Mouse (Mus musculus) layer of hippocampus, postnatal 36 days (tissue): ENCODE measurements around the gene Iqschfp. TPM values are rescaled to one million over a fixed set of nuclear protein-coding genes. Genes with fewer than 3 reads are reported as not detected.

Source experiments
- DNase-seq, 2 experiments: peaks; one replicate each; pipeline ENCODE4 v3.0.0; 2022
- total RNA-seq, 2 experiments: library from RNA; stranded (reverse); gene quantifications; 2 replicates each; pipeline ENCODE4 v1.2.3; 2021

Gene Iqschfp
- total RNA-seq, 2 experiments from 2014 or later, result 12.1 to 14.3 TPM

DNA sequence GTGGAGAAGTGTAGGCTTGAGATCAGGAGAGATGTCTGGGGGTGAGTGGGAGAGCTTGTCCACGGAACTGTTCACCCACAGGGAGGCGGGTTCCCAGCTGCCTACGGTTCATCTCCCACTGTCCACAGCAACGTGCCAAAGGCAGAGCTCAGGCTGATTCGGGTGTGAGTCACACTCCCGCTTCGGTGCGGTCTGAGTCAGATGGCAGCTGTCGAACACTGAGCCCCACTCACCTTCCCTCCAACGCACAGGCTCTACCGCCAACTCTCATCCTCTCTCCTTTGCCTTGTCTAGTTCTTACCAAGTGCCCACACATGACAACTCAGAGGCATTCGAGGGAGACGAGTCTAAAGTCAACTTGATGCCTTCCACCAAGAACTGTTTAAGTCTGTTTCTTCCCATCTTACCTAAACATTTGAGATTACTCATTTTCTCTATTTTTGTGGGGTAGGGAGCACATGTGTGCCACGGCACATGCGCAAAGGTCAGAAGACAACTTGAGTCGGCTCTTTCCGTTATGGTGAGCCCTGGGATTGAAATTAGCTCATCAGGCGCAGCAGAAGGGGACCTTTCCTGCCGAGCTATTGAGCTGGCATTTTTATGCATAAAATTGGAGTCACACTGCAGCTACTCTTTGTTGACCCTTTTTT is 716.9 kb downstream of the Iqschfp start:
- DNase-seq, result peak; percentile 75 to 77

DNA sequence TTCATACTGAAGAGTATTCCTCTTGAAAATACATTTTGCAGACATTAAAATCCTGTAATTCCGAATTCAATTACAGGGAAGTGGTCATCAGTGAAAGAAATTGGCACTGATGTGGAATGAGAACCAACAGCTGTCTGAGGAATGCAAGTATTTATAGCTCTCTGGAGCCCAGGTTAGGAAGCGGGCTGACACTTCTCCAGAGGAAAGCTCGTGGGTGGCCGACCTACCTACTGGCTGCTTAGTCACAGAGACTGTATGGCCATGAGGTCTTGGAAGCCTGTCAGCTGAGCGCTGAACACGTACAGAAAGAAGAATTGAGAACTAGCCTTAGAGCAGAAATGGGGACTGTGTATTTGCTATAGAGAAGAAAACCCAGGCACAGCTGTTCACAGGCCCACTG is 718.0 kb downstream of the Iqschfp start:
- no peak for DNase-seq

DNA sequence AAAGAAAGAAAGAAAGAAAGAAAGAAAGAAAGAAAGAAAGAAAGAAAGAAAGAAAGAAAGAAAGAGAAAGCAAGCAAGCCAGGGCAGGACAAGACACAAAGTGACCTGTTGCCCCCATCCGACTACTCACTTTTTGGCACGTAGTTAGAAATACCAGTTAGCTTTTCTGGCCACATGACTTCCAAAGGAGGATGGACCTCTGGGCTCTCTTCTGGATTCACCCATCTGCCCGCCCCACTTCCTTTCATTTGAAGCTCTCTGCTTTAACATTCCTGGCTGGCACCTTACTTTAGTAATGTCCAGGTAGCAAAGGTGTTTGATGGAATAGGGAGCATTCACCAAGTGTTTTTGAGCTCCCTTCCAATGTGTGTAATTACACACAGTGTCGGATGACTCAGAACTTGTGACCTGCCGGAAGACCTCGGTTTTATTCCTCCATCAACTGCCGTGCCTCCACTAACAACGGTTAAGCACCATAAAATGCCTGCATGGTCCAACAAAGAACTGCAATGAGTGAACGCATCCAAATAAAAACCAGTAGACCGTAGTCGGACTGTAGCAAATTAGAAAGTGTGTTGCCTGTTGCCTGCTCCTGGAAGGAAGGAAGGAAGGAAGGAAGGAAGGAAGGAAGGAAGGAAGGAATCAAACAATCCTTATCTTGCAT is 718.7 kb downstream of the Iqschfp start:
- no peak for DNase-seq

DNA sequence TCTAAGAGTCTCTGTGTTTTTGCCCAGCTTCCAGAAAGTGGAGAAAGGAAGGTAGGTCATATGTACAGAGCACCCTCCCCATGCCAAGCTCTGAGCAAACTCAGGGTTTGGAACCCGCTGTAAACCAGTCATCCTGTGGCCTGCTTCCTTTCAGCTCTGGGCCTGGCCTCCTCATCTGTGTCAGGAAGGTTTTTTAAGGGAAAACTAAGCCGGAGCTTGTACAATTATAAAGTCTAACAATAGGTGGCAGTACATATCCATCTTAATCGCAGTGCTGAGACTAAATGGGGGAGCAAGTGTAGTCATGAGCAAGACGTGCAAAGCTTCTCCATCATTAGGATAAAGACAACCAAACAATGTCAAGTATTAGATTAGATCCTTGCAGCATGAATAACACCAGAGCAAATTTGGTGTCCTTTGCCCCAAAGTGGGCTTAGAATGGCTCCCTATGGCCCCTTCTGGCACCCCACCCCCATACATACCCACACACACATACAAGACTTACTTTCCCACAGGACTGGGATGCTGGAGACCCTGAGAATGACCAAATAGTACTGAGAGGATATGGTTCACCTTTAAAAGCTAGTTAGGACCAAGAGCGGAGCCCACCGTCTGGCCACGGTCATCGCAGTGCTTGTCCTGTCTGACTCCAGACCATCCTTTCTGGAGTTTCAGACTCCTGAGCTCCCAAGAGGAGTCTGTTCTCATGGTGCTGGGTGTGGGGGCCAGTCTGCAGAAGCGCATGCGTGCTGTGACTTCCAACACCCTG is 723.2 kb downstream of the Iqschfp start:
- DNase-seq, result peak in 1 of 2 experiments; percentile 4

DNA sequence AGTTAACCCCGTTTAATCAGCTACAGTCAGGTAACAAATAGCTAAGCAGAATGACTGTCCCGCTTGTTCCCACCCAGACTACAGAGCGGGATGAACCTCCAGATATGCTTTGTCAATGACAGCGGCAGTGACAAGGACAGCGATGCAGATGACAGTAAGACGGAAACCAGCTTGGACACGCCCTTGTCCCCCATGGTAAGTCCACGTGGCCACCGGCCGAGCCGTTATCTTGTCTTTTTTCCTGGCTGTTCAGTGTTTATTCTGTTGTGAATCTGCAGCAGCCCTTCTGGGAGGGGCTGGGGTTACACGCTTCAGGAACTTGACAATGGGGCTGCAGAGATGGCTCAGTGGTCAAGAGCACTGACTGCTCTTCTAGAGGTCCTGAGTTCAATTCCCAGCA is 724.3 kb downstream of the Iqschfp start:
- DNase-seq, result peak in 1 of 2 experiments; percentile 4

DNA sequence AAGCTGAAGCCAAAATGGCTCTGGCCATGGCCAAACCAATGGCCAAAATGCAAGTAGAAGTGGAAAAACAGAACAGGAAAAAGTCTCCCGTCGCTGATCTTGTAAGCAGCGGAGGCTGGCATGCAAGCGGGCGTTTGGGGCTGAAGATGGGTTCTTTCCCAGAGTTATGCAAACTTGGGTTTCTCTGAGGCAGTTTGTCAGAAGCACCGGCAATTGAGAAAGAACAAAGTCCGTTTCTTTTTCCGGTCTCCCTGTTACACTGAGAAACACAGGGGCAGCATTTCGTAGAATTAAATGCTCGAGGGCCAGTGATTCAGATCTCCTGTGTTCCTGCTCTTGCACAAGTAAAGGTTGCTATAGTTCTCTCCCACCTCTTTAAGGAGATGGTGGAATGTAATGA is 725.7 kb downstream of the Iqschfp start:
- no peak for DNase-seq

DNA sequence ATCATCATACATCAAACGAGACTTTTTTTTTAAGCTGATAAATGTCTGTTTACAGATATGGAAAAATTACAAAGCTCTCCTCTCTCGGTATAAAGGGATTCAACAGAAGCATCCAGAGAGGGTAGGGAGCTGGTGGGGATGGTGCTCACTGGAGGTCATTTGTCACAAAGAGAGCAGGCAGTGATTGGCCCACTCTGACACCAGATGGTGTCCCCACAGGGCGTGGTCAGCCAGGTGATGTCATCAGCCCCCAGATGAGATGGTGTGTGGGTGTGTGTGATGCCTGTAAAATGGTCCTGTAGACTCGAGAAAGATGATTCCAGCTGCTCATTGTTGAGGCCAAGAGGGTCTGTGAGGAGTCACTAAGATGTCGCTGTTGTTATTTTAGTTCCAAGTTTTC is 727.1 kb downstream of the Iqschfp start:
- DNase-seq, result no peak

DNA sequence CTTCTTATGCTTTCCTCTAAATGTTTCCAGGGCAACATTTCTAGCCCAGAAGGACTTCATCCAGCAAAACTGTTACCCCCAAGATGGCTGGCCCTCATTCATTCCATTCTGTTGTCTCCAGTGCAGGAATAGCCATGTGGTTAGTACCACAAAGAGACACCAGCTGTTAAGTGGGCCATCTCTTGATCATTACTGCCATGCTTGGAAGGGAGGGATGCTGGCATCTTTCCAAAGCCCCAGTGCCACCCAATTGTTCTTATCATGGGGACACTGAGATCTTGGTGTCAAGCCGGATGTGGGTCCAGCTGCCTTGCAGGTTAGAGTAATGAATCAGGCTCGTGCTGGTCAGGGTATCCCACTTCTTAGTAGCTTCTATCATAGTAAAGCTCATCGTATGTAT is 729.9 kb downstream of the Iqschfp start:
- no peak for DNase-seq

DNA sequence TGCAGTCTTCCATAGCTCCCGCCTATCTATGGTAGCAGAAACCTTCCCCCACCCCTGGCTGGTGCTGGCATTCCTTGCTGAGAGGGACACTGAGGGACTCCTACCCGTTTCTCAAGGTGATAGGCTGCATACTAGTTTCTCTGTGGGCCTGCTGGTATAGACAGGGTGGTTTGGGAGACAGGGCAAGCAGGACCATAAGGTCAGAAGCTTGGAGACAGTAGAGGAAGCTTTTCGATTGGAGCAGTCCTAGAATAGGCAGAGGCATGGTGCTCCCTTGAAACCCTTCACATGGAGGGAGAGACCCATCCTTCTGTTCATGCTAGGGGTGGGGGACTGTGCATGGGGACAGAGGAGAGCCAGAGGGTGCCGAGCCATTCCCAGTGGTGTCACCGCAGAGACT is 731.0 kb downstream of the Iqschfp start:
- DNase-seq, result no peak

DNA sequence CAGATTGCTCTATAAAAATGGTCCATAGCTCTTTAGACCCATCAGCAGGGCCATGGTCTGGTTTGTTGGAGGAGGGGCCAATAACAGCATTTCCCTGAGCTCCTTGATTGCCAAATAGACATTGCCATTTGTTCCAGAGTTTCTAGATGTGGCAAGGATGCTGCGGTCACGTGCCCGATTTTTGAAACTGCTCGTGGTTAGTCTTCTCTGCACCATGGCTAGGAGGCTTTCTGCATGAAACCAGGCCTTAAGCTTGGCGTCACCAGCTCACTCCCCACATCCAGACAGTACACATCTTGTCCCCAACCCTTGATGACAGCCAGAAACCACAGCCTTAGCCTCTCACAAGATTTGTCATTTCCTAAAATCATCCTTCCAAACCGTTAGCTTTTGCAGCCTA is 732.4 kb downstream of the Iqschfp start:
- DNase-seq, result no peak

DNA sequence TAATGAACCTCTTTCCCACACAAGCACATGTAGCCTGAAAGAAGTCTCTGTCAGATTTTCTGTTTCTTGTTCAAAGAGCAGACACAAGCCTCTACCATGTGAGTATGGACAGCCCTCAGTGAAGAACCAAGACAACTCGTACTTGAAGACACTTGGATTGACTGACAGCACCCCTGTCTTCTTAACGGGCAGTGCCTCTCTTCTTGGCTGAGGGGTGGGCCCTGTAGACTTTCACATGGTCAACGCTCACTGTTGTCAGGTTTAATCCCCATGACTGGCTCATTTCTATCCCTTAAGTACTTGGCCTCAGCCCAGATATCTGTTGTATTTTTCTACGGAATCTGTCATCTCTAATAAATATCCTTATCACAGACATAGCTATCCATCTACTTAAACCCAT is 738.2 kb downstream of the Iqschfp start:
- DNase-seq, result no peak

DNA sequence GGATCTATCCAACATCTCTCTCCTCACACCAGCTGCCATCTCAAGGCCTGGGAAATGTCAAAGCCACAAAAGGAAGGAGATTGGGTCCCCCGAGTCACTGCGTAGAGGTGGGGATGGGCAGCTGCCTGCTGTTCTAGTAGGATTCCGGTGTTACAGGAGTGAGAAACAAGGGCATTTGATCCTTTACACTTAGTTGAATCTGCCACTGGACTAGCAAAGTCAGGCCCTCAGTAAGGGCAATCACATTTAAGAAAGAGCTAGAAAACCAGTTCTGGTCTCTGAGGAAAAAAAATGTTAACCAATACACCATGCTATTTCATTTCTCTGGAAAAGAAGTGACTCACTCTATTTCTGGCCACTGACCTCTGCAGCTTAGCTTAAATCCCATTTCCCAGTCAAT is 738.8 kb downstream of the Iqschfp start:
- DNase-seq, result no peak

DNA sequence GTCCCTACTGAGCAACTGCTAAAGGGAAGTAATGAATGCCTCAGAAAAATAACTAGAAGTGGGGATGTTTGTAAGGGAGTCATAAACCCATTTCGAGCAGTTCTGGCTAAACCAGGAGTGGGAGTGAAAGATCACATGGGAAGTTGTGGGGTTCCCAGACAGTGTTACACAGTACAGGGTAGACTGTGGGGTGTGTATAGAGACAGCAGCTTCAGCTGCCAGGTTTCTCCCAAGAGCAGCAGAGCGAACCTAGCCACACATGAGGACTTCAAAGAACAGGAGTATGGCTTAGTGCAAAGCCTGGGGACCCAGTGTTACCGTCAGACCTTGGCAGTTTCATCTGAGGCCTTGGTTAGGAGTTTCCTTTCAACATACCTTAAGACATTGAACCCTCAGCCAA is 740.7 kb downstream of the Iqschfp start:
- no peak for DNase-seq

DNA sequence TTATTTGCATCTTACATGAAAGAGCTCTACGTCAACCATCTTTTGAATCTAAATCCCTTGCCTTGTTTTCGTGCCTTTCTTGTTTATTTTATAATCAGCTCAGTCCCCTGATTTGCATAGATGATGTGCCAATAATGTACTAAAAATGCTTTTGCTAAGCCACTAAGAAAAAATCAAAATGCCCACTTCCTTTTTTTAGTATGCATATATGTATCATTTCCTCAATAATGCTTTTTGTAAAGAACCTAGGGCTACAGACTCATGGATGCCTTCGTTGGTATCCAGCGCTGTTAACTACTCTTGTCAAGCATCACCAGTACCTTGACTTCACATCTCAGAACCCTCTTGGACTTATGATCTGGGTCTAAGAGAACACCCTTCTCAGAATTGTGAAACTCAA is 741.5 kb downstream of the Iqschfp start:
- DNase-seq, result no peak

DNA sequence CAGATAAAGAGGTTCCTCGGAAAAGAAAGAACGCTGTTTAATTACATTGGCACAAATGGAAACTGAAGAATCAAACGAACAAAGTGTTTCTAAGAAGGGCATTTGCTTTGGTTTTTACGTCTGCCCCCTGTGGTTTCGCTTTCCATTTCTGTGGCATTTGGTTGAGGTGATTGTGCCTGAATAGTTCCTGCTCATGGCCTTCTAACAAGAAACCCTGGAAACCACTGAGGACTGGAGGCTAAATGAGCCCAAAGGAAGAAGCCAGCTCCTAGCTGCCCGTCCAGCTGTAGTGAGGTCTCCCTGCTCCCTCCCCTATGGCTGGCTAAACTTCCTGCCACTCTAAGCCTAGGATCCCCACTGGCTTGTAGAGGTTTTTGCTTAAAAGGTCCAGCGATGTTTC is 745.9 kb downstream of the Iqschfp start:
- no peak for DNase-seq

DNA sequence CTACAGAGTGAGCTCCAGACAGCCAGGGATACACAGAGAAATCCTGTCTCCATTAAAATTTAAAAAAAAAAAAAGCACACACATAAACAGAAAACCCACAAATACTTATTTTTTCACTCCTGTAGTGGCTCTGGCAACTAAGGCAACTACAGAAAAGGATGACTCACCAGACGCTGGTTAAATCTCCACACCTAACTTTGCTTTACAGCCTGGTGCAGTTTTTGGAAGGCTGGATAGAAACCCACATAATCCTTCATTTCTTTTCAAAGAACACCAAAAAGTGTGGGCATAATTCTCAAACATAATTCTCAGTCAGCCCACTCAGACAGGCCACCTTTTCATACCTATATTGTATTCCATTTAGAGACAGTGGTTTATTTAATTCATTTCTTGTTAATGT is 746.7 kb downstream of the Iqschfp start:
- DNase-seq, result no peak

DNA sequence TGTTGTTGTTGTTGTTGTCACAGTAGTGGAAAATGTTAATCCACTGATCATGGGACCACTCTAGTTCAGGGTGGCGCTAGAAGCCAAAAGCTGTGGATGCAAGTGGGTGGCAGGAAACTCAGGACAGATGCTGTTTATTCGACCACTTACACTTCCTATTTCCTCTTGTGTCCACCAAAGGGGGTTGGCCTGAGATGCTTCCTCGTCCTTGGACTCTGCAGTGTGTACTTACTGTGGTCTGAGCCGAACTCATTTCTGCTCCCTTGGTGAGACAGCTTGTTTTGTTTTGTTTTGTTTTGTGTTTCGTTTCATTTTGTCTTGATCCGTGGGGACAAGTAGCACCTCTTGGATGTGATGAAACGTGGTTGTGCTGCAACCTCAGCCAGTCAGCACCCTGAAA is 750.9 kb downstream of the Iqschfp start:
- no peak for DNase-seq

DNA sequence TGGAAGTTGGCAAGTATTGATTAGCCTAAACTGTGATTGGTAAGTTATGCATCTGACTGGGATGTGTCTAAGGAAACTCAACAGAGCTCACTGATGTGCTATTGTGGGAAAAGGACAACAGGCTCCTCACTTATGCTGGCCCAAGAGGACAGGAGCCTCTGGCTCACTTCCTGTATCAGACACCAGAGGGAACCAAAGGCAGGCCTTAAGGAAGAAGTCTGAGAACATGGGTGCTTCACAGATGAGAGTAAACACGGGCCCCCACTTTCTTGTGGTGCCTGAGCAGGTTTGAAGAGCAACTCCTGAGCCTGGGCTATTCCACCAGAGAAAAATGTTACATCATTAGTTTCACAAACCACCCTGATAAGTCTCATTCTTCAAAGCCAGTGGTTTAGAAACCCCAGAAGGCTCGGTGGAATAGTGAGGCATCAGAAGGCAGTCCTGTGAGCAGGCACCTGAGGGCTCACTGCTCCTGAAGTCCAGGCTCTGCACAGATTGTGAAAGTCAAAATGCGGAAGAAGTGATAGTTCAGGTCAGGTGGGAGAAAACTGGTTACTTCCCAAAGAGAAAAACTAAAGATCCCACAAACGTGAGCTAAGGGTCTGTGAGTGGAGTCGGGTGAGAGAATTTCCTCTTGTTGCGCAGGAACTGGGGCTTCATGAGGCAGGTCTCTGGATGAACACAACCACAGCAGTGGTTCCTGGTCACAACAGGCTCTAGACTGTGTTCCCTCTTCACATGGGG is 754.5 kb downstream of the Iqschfp start:
- no peak for DNase-seq

DNA sequence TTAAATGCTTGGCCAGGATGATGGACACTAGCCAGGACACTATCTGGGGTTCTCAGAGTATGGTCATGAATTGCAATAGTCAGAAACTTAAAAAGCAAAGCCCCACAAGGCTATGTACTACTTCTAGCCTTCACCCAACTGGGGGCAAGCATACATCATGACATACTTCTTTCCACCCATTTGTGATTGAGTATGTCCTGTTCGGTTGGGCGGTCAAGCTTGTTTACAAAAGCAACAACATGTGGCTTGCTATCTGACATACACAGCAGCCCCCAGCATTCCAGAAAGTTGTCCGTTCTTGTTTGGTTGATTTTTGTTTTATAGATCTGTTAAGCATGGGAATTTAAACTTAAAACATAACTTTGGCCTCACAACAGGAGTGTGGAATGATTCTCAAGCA is 755.2 kb downstream of the Iqschfp start:
- DNase-seq, result no peak

DNA sequence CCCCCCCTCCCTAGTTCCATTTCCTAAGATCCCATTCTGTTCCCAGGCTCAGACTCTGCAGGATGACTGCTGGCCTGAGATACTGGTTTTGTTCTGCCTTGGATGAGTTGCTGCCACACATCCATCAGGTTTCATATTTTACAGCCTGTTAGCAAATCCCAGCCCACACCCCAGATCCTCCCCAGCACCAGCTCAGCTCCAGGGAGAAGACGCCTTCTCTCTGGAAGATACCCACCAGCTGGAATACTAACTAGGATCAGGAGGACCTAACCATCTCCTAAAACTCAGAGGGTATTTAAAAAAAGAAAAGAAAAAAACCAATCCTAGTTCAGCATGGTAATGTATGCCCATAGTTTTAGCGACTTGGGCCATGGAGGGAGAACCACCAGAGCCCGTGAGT is 758.2 kb downstream of the Iqschfp start:
- no peak for DNase-seq

DNA sequence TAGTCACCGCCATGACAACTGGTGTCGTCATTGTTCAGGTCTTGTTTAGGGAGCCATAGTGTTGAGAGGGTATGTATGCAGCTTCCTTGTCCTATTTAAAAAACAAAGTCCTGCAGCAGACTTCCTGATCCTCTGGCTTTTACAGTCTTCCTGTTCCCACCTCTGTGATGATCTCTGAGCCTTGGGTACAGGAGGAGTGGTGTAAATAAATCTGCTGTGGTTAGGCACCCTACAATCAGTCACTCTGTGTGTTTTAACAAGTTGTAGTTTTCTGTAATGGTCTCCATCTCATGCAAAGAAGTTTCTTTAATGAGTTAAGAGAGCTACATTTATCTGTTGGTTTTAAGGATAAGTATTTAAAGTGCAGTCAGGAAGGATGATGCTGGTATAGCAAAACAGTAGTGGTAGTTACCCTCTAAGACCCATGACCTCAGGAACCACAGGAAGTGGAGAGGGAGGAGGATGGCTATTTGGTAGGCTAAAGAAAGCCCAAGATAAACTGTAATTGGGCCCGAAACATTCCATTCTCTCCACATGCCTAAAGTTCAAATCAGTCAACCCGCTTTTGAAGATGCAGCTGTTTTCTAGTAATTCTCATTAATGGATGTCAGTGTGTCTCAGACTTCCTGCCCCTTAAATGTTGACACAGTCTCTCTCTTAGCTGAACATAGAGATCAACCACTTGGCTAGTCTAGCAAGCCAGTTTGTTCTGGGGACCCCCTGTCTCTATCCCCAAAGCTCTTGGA is 764.7 kb downstream of the Iqschfp start:
- no peak for DNase-seq

DNA sequence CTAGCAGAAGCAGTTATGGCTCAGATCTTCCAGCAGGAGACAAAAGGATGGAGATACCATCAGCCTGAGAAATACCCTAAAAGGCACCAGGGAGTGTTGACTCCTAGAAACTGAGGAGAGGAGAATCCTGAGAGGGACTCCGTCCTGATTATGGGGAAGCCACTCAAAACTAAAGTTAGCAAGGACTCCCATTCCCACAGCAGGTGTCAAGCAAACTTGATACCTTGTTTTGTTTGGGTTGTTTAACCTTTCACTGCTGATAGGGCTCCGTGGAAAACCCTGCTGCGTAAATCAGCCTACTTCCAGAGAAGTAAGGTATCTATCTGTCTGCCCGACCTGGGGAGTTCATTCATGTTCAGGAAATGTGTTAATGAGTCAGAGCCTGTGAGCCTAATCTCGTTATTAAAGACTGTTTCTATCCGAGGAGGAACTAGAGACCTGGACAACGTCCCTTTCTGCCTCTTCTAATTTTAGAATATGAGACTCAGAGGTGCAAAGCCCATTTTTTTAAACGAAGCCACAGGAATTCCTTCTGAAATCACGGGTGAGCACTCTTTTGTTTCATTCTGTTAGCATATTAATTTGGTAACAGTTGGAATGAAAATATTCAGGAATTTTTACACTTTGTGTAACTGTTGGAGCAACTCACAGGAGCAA is 765.7 kb downstream of the Iqschfp start:
- DNase-seq, result no peak
